Comparison of ENCODE assay signal across 8 mouse cellular contexts in genomic region chr6:113442442-113443090, GRCm38 (mm10). TPM values are rescaled to one million over a fixed set of nuclear protein-coding genes. Genes with fewer than 3 reads are reported as not detected.
DNase-seq lines count a peak whose midpoint lies in the region; ATAC-seq and TF ChIP-seq lines count a peak whose summit lies in the region.

Jagn1 (plus strand) TSS chr6:113442569.

- TF ChIP-seq EP300 in ES-Bruce4 (IDR thresholded peaks at IDR 0.05; ENCODE audit: insufficient read depth, low read depth, low read length): no peak

- DNase-seq in forebrain, embryonic 14.5 days (ENCODE audit: low spot score): peak; percentile 97
- DNase-seq in heart, postnatal 14 days: peak; percentile 92 to 93
- peak; percentile 90 for DNase-seq in layer of hippocampus, adult 11-12 months (ENCODE audit: low spot score)
- peak; percentile 92 to 95 for DNase-seq in lung, adult 18-20 months
- peak; percentile 91 for DNase-seq in testis, postnatal 14 days (ENCODE audit: low spot score)

- TF ChIP-seq CTCF in ES-Bruce4 (IDR thresholded peaks at IDR 0.05; ENCODE audit: low read depth, low read length): no peak

- H3K36me3 ChIP-seq in ES-Bruce4 (ENCODE audit: control insufficient read depth, insufficient read depth, low read length, poor library complexity, severe bottlenecking): peaks cover 9% of the 10 kb centered on the region
- H3K36me3 ChIP-seq in forebrain, embryonic 14.5 days (ENCODE audit: control insufficient read depth, insufficient read depth, low read length): peaks cover 8% of the 10 kb centered on the region
- peaks cover 14% of the 10 kb centered on the region for H3K36me3 ChIP-seq in neural tube, embryonic 15.5 days

- under 1% methylated on average over 45 of the region's 45 CpGs for WGBS in forebrain, embryonic 14.5 days
- WGBS in neural tube, embryonic 15.5 days: under 1% methylated on average over 45 of the region's 45 CpGs

- no peaks in the 10 kb centered on the region for H3K4me1 ChIP-seq in ES-Bruce4 (ENCODE audit: control insufficient read depth, insufficient read depth, low read length)
- 0 out of 2 replicates have a peak, but pooled peaks cover 7% of the 10 kb centered on the region for H3K4me1 ChIP-seq in forebrain, embryonic 14.5 days (ENCODE audit: control insufficient read depth, insufficient read depth, low read length)
- H3K4me1 ChIP-seq in neural tube, embryonic 15.5 days: peaks cover 15% of the 10 kb centered on the region

- TF ChIP-seq POLR2A in ES-Bruce4 (IDR thresholded peaks at IDR 0.05; ENCODE audit: insufficient read depth, low read length): peak; percentile 51

- ATAC-seq in cerebellum, adult (ENCODE audit: insufficient number of reproducible peaks, low FRiP score, low TSS enrichment): peak; percentile 89
- ATAC-seq in forebrain, embryonic 14.5 days: peak; percentile 95
- peak; percentile 94 for ATAC-seq in neural tube, embryonic 15.5 days (ENCODE audit: low FRiP score)

- intact Hi-C loops in heart, postnatal 14 days (cut with DNase I): loop anchor here (2.0 kb wide), 1 partner anchor 24 kb away; no protein-coding TSS in a partner anchor

- H3K27me3 ChIP-seq in ES-Bruce4 (ENCODE audit: control insufficient read depth, insufficient read depth, low read length, poor library complexity, severe bottlenecking): no peaks in the 10 kb centered on the region
- H3K27me3 ChIP-seq in forebrain, embryonic 14.5 days (replicated peaks; ENCODE audit: control insufficient read depth, insufficient read depth, low read length): no peaks in the 10 kb centered on the region
- 0 out of 2 replicates have a peak, but pooled peaks cover 3% of the 10 kb centered on the region for H3K27me3 ChIP-seq in neural tube, embryonic 15.5 days (replicated peaks)

- H3K4me3 ChIP-seq in ES-Bruce4 (ENCODE audit: low read depth, low read length): peak within 1 kb of the TSS; percentile 81
- H3K4me3 ChIP-seq in forebrain, embryonic 14.5 days (ENCODE audit: low read depth, low read length): peak within 1 kb of the TSS; percentile 92
- H3K4me3 ChIP-seq in neural tube, embryonic 15.5 days (replicated peaks): peak within 1 kb of the TSS; percentile 95

- no peaks in the 10 kb centered on the region for H3K9me3 ChIP-seq in ES-Bruce4 (replicated peaks; ENCODE audit: control insufficient read depth, insufficient read depth, low read length, poor library complexity, severe bottlenecking)
- H3K9me3 ChIP-seq in forebrain, embryonic 14.5 days (replicated peaks; ENCODE audit: control insufficient read depth, low read length): no peaks in the 10 kb centered on the region
- H3K9me3 ChIP-seq in neural tube, embryonic 15.5 days (replicated peaks): no peaks in the 10 kb centered on the region

- peak within 1 kb of the TSS; percentile 67 for H3K9ac ChIP-seq in ES-Bruce4 (ENCODE audit: low read depth, poor library complexity, severe bottlenecking)
- peak within 1 kb of the TSS; percentile 90 for H3K9ac ChIP-seq in forebrain, embryonic 14.5 days (ENCODE audit: low read length)
- H3K9ac ChIP-seq in neural tube, embryonic 15.5 days (replicated peaks): peak within 1 kb of the TSS; percentile 97

- peak within 1 kb of the TSS; percentile 79 for H3K4me2 ChIP-seq in forebrain, embryonic 14.5 days (ENCODE audit: low read length)
- peak within 1 kb of the TSS; percentile 90 for H3K4me2 ChIP-seq in neural tube, embryonic 15.5 days

- H3K27ac ChIP-seq in ES-Bruce4 (ENCODE audit: insufficient read depth, low read length): no peak within 1 kb of the TSS
- peak within 1 kb of the TSS; percentile 63 for H3K27ac ChIP-seq in forebrain, embryonic 14.5 days (ENCODE audit: low read depth, low read length)
- H3K27ac ChIP-seq in neural tube, embryonic 15.5 days (replicated peaks): peak within 1 kb of the TSS; percentile 85

RNA-seq across cellular contexts. Expression of gene Jagn1, which starts in this region (rescaled TPM):
- polyA plus RNA-seq in ES-Bruce4 (2011; ENCODE audit: insufficient read depth, insufficient read length, low read depth, missing spikeins): 30.0 and 34.3 TPM in 2 replicates
- 88.0 and 94.4 TPM in 2 replicates for polyA plus RNA-seq in forebrain, embryonic 14.5 days (2014; fragmentation: Nextera tagmentation; extraction: Ambion mirVana)
- 10 to 100 TPM; 24.0 to 24.5 TPM for total RNA-seq in heart, postnatal 14 days (2021)
- 103 TPM in 2 replicates for polyA plus RNA-seq in neural tube, embryonic 15.5 days (2015; fragmentation: Nextera tagmentation; extraction: Ambion mirVana)
